Mouse (Mus musculus) kidney, postnatal 25 days (tissue): ENCODE data around the gene Uncx.
A peak's percentile ranks its signal among the peaks of the same experiment; 100 is the strongest.

Experiments used
- DNase-seq, 2 experiments: peaks; one replicate each; pipeline ENCODE4 v3.0.0; 2021; ENCODE audit warnings: mixed read lengths in 2 of 2

Uncx gene

GRCm38 (mm10) chr5:139543650-139544270 is 466 bp downstream of the Uncx start:
- DNase-seq = no peak

- no peak for DNase-seq
These were observed 1.2 kb downstream of the Uncx start for GRCm38 (mm10) chr5:139544271-139545135.

GRCm38 (mm10) chr5:139545221-139545620 is 1.9 kb downstream of the Uncx start:
- no peak for DNase-seq

GRCm38 (mm10) chr5:139545673-139546335 is 2.5 kb downstream of the Uncx start:
- DNase-seq = no peak

GRCm38 (mm10) chr5:139546336-139546770 is 3.1 kb downstream of the Uncx start:
- DNase-seq = no peak

- no peak for DNase-seq
These were observed 3.6 kb downstream of the Uncx start for GRCm38 (mm10) chr5:139546771-139547420.

- DNase-seq = no peak
These were observed 4.2 kb downstream of the Uncx start for GRCm38 (mm10) chr5:139547421-139547931.

GRCm38 (mm10) chr5:139553446-139554273 is 10.4 kb downstream of the Uncx start:
- no peak for DNase-seq

GRCm38 (mm10) chr5:139554478-139555335 is 11.4 kb downstream of the Uncx start:
- DNase-seq = no peak

GRCm38 (mm10) chr5:139555476-139556115 is 12.3 kb downstream of the Uncx start:
- no peak for DNase-seq

GRCm38 (mm10) chr5:139556116-139556678 is 12.9 kb downstream of the Uncx start:
- DNase-seq = no peak

- DNase-seq = no peak
These were observed 13.8 kb downstream of the Uncx start for GRCm38 (mm10) chr5:139557079-139557478.

- no peak for DNase-seq
These were observed 14.5 kb downstream of the Uncx start for GRCm38 (mm10) chr5:139557531-139558467.

- peak; percentile 44 to 75 for DNase-seq
These were observed 15.1 kb downstream of the Uncx start for GRCm38 (mm10) chr5:139558468-139558804.

GRCm38 (mm10) chr5:139558917-139559660 is 15.8 kb downstream of the Uncx start:
- DNase-seq = no peak

GRCm38 (mm10) chr5:139559782-139560181 is 16.5 kb downstream of the Uncx start:
- DNase-seq = no peak

- no peak for DNase-seq
These were observed 18.2 kb downstream of the Uncx start for GRCm38 (mm10) chr5:139561363-139562001.

- no peak for DNase-seq
These were observed 21.4 kb downstream of the Uncx start for GRCm38 (mm10) chr5:139564663-139565062.
